Mouse (Mus musculus) thymus, adult 18-20 months (tissue): ENCODE results near the gene Slc19a1.
A peak's percentile ranks its signal among the peaks of the same experiment; 100 is the strongest.

Experiments
- DNase-seq, 2 experiments: peaks; one replicate each; pipeline ENCODE4 v3.0.0; 2022; ENCODE audit warnings: mixed read lengths in 2 of 2

Slc19a1 gene

DNA sequence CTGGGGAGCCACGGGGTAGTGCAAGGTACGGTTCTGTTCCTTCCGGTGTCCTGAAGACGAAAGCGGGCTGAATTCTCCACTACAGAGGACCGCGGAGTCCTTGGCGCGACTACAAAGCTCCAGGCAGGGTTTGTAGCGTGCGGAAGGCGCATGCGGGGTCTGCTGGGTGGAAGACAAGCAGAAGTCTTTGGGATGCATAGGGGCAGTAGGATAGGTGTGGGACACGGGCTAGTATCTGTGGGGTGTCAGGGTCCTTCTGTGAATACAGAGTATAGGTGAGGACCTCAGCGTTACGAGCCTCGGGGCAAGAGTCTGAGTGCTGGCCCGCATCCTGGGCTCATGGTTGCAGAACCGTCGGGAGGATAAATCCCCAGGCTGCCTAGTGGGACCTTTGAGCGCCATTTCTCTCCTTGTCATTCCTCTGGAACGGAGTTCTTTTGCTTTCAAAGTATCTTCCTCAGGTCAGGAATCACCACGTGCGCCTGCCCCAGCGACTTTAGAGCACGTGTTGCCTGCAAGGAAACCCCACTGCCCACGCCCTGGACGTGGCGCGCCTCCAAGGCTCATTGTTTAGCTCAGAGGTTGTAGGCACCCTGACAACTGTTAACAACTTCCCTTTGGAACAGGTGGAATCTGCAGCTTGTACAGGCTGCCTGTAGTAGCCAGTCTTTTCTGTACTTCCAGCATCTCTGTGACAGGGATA, 1.4 kb downstream of the Slc19a1 start:
- DNase-seq, result peak in 1 of 2 experiments; percentile 28

GRCm38 (mm10) chr10:77035487-77035886, 3.4 kb downstream of the Slc19a1 start:
- DNase-seq, result no peak

GRCm38 (mm10) chr10:77038579-77039174, 6.6 kb downstream of the Slc19a1 start:
- DNase-seq, result no peak

DNA sequence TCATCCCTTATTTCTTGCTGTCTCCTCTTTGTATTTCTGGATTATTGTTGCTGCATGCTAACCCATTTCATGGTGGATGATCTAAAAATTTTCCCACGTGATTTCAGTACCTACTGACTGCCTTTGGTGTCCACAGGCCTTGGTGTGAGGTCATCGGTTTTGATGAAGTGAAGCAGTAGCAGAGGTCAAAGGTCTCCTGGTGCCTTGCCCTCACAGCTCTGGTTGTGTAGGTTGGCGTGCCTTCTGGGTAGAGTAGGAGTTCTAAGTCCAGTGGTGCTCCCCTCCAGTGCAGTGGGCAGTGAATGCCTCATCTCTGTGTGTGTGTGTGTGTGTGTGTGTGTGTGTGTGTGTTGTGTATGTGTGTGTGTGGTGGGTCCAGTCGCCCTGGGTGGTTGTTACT, 16.2 kb downstream of the Slc19a1 start:
- no peak for DNase-seq

- no peak for DNase-seq
Observed at GRCm38 (mm10) chr10:77048606-77049005, 16.6 kb downstream of the Slc19a1 start.

DNA sequence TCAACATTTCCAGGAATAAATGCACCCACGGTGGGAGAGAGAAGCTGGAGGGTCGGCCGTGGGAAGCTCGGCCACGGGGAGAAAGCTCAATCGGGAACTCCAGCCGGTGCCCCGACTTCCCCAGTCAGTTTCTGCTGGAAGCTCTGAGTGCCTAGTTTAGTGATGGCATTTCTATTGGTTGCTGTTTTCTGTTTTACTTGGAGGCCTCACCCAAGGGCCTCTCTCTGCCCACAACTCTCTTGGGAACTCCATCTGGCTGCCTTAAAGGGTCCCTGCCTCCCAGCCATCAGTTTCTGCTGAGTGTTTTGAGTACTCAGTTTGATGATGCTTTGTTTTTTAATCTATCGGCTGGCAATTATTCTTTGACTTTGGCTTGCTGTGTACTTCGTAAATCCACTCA, 24.7 kb downstream of the Slc19a1 start:
- DNase-seq, result no peak

GRCm38 (mm10) chr10:77061426-77061825, 29.4 kb downstream of the Slc19a1 start:
- DNase-seq, result no peak

- no peak for DNase-seq
Observed at GRCm38 (mm10) chr10:77062393-77063010, 30.5 kb downstream of the Slc19a1 start.

DNA sequence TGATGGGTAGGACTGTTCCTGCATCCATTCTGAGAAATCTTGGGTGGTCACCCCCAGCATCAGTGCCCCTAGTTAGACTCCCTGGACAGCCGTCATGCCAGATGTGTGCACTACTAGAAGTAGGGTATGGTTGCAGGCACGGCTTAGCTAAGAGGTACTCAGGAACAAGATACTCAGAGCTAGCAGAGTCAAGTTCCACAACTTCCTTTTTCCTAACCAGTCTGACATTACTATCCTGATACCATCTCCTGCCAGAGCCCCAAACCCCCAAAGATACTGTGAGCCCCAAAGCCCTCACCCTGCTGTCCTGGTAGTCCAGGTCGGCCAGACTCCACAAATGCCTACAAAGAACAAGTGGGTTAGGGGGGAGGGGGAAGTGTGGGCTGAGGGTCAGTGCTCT, 32.2 kb downstream of the Slc19a1 start:
- DNase-seq, result no peak

GRCm38 (mm10) chr10:77064659-77065058, 32.6 kb downstream of the Slc19a1 start:
- DNase-seq, result no peak

GRCm38 (mm10) chr10:77068469-77068868, 36.4 kb downstream of the Slc19a1 start:
- no peak for DNase-seq

DNA sequence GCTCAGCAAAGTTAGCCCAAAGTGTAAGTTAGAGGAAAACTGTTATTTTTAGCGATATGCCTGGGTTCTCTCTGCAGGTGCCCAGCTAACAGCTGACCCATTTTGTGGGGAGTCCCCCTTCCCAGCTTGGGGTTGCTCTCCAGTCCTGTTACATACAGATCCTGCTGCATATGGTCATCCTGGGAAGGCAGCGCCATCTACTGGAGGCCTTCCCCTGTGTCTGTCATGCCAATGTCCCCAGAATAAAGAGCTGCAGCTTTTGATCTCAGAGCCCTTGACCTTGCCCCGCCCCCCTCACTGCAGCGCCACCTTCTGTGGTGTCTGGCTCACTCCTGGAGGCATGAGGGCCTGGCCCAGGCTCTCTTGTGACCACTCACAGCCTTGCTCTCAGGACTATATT, 38.0 kb downstream of the Slc19a1 start:
- peak; percentile 18 to 26 for DNase-seq

GRCm38 (mm10) chr10:77074276-77074974, 42.4 kb downstream of the Slc19a1 start:
- DNase-seq, result no peak

GRCm38 (mm10) chr10:77078456-77078855, 46.4 kb downstream of the Slc19a1 start:
- DNase-seq, result no peak

DNA sequence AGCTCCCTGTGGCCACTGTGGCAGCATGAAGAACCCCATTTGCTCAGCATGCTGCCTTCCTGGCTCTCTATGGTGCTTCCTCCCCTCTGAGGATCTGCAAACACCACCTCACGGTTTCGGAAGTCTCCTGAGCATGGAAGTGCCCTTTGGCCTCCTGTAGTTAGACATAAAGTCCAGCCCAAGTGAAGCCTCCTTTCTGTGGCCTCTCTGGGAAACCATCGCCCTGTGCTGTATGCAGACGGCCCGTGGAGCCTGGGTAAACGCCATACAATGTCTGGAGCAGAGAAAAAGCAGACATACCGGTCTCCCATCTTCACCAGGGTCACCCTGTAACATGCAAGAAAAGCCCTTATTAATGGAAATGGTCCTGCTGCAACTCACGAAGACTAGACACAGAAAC, 46.9 kb downstream of the Slc19a1 start:
- no peak for DNase-seq

- peak; percentile 26 to 29 for DNase-seq
Observed at GRCm38 (mm10) chr10:77082453-77082852, 50.4 kb downstream of the Slc19a1 start.

GRCm38 (mm10) chr10:77082921-77083320, 50.9 kb downstream of the Slc19a1 start:
- no peak for DNase-seq

DNA sequence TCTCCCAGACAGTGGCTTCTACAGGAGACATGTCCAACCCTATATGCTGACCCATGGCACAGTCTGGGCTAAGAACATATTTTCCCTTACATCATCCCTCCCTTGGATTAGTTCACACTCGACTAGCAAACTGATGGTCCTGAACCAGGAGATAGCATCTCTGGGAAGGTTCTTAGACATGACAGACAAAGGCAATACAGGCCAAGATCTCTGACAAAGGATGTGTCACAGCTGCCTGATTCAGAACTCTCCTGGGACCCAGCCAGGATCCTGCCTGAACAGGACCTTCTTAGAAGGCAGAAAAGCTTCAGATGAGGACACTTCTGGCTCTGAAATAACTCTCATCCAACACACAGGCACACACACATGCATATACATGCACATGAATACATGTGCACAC, 52.5 kb downstream of the Slc19a1 start:
- no peak for DNase-seq

DNA sequence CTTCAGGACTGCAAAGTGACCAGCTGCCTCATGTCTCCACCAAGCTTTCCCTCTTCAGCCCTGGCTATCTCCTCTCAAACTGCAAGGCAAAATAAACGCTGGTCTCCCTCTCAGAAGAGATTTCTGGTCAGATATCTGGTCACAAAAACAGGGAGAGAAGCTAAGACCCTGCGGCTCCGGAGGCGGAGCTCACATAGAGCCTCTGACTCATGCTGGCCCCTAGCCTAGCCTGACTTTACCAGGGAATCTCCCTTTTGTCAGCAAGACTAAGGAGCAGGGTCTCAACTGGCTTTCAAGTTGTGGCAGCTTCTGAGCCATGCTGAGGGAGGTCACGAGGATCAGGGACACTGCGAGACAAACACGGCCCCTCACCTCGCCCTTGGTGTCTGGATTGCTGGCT, 57.3 kb downstream of the Slc19a1 start:
- no peak for DNase-seq

- DNase-seq, result no peak
Observed at GRCm38 (mm10) chr10:77090063-77090462, 58.0 kb downstream of the Slc19a1 start.

DNA sequence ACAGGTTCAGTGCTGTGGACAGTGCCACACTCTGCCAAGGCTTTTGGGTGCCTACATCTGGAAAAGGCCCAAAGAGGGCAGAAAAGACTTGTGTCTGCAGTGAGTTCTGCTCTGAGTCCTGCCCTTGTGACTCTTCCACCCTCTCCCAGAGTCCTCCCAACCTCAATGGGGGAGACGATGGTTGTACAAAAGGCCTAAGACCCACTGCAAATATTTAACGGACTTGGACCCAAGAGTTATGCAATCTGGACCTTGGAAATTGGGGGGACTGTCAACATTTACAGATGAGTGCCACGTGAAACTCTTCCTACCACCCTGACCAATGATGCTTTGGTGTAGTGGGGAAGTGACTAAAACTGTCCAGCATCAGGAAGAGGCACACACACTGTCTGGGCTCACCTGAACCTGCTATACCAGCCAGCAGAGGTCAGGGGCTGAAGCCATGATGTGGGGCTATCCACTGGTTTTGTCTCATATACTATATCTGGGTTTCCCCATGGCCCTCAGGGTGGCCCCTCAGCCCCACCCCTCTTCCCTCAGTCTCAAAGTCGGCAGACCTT, 59.6 kb downstream of the Slc19a1 start:
- DNase-seq, result no peak

- DNase-seq, result no peak
Observed at GRCm38 (mm10) chr10:77093817-77094216, 61.8 kb downstream of the Slc19a1 start.

GRCm38 (mm10) chr10:77095666-77096065, 63.6 kb downstream of the Slc19a1 start:
- no peak for DNase-seq
